Mouse (Mus musculus) lung, adult 18-20 months (tissue): ENCODE measurements around the gene Slc8a1.

ENCODE experiments used
- DNase-seq, 2 experiments: peaks; one replicate each; pipeline ENCODE4 v3.0.0; 2022; ENCODE audit warnings: mixed read lengths in 2 of 2

Gene Slc8a1

GRCm38 (mm10) chr17:81738311-81738755 is at the start of gene Slc8a1:
Slc8a1 (minus strand) TSS chr17:81738377.
- DNase-seq, result no peak

GRCm38 (mm10) chr17:81787350-81787749 is 49.2 kb upstream of the Slc8a1 start:
- DNase-seq, result peak; percentile 17 to 50

GRCm38 (mm10) chr17:81782326-81782725 is 44.1 kb upstream of the Slc8a1 start:
- no peak for DNase-seq

- no peak for DNase-seq
Observed at GRCm38 (mm10) chr17:81781491-81781890, 43.3 kb upstream of the Slc8a1 start.

- DNase-seq, result no peak
Observed at GRCm38 (mm10) chr17:81779883-81780282, 41.7 kb upstream of the Slc8a1 start.

- DNase-seq, result no peak
Observed at GRCm38 (mm10) chr17:81750664-81751063, 12.5 kb upstream of the Slc8a1 start.

- DNase-seq, result no peak
Observed at GRCm38 (mm10) chr17:81743034-81743433, 4.9 kb upstream of the Slc8a1 start.

GRCm38 (mm10) chr17:81740576-81740975 is 2.4 kb upstream of the Slc8a1 start:
- no peak for DNase-seq

GRCm38 (mm10) chr17:81737779-81738178 is 398 bp downstream of the Slc8a1 start:
- DNase-seq, result no peak

GRCm38 (mm10) chr17:81737309-81737708 is 868 bp downstream of the Slc8a1 start:
- DNase-seq, result peak in 1 of 2 experiments; percentile 4

GRCm38 (mm10) chr17:81735583-81735982 is 2.6 kb downstream of the Slc8a1 start:
- DNase-seq, result no peak

GRCm38 (mm10) chr17:81729891-81730290 is 8.3 kb downstream of the Slc8a1 start:
- DNase-seq, result no peak

GRCm38 (mm10) chr17:81712273-81712751 is 25.9 kb downstream of the Slc8a1 start:
- no peak for DNase-seq

GRCm38 (mm10) chr17:81704761-81705160 is 33.4 kb downstream of the Slc8a1 start:
- peak in 1 of 2 experiments; percentile 28 for DNase-seq

- DNase-seq, result no peak
Observed at GRCm38 (mm10) chr17:81703258-81703657, 34.9 kb downstream of the Slc8a1 start.

GRCm38 (mm10) chr17:81701701-81702100 is 36.5 kb downstream of the Slc8a1 start:
- no peak for DNase-seq

GRCm38 (mm10) chr17:81698789-81699188 is 39.4 kb downstream of the Slc8a1 start:
- no peak for DNase-seq

GRCm38 (mm10) chr17:81697695-81698094 is 40.5 kb downstream of the Slc8a1 start:
- DNase-seq, result no peak

- no peak for DNase-seq
Observed at GRCm38 (mm10) chr17:81694977-81695376, 43.2 kb downstream of the Slc8a1 start.

- no peak for DNase-seq
Observed at GRCm38 (mm10) chr17:81679616-81680015, 58.6 kb downstream of the Slc8a1 start.

GRCm38 (mm10) chr17:81677450-81677849 is 60.7 kb downstream of the Slc8a1 start:
- DNase-seq, result no peak

- no peak for DNase-seq
Observed at GRCm38 (mm10) chr17:81676203-81676602, 62.0 kb downstream of the Slc8a1 start.

- DNase-seq, result no peak
Observed at GRCm38 (mm10) chr17:81671245-81671644, 66.9 kb downstream of the Slc8a1 start.

GRCm38 (mm10) chr17:81669816-81670691 is 68.1 kb downstream of the Slc8a1 start:
- peak; percentile 41 to 45 for DNase-seq
